Mouse (Mus musculus) left cerebral cortex, adult 18-20 months (tissue): ENCODE data around the gene Bola1. TPM values are rescaled to one million over a fixed set of nuclear protein-coding genes. Genes with fewer than 3 reads are reported as not detected.
"Not testable (repeated sequence)": the region's sequence is repeated elsewhere in the genome, so short reads cannot be mapped to it uniquely, and the experiment has no call there.

Experiments
- DNase-seq, 2 experiments: peaks; one replicate each; pipeline ENCODE4 v3.0.0; 2021 to 2022; ENCODE audit warnings: low spot score in 2 of 2, mixed read lengths in 1 of 2
- total RNA-seq, 2 experiments: library from RNA; stranded (reverse); gene quantifications; 2 replicates each; pipeline ENCODE4 v1.2.3; 2021

Gene Bola1
- total RNA-seq, 2 experiments from 2014 or later = 12.3 to 16.2 TPM

DNA sequence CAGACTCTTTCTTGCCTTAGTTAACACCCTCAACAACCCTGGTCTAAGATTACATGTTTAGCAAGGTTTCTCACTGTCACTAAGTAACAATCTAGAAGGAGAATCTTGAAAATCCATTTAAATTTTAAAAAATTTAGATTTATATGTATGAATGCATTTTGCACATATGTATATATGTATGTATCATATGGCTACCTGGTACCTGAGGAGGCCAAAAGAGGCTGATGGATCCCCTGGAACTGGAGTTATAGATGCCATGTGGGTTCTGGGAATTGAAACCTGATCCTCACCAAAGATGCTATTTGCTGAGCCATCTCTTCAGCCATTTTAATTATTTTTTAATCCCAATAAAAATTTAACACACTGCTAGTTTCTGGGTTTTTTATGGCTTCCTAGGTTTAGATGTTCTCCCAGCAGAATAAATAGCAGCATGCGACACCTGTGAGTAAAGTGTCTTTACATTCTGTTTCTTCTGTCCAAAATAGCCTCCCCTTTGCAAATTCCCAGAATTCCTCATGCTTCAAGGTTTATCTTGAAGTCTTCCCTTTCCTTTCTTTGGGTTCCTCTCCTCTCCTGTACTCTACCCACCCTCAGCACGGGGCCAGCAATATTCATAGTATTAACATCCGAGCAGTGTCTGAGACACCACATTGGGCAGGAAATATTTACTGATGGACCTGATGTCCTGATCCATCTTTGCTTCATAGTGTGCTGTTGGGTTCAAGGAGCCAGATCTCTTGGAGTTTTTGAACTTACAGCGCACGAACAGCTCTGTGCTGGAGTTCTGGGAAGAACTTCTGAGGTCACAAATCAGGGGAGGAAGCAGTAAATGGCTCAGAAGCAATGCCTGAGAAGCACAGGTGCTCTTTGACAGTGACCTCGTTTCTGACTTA lies 28.9 kb upstream of the Bola1 start:
- DNase-seq = no peak

DNA sequence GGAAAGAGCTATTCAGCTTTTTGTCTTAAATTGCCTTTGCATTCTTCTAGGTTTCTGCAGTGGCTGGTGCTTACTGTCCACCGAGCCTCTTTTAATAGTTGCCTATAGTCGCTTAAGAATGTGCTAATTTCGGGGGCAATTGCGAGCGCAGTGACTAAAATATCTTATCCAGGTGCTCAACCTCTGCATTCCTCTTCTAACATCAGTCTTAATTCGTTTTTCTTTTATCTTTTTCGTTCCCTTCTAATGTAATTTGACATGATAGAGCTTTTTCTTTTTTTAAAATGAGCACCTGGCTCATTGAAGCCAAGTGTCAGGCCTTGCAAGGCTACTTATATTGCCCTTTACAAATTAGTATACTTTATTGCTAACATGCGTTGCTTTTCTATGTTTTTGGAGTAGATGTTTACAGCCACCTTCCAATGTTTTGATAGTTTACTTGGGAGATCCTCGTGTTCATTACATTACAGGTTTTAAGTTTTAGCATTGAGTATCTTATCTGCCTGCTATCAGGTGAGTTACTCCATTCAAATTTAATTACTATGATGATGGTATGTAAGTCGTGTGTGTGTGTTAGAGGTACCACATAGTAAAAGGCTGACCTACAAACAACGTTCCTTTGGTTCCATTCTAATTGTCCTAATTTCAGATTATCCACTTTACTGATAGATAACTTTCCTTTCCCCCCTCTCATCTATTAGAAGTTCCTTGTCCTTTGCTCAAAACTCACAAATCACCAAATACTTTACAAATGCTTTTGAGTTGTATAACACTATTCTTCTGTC lies 28.0 kb upstream of the Bola1 start:
- DNase-seq = no peak

- DNase-seq = not testable (repeated sequence)
Observed at GRCm38 (mm10) chr3:96246427-96246856, 26.9 kb upstream of the Bola1 start, which contains the start of gene Hist2h3c1. TSS of gene Hist2h3c1 (plus strand) at chr3:96246685.

GRCm38 (mm10) chr3:96246018-96246417 lies 26.5 kb upstream of the Bola1 start:
- not testable (repeated sequence) for DNase-seq

DNA sequence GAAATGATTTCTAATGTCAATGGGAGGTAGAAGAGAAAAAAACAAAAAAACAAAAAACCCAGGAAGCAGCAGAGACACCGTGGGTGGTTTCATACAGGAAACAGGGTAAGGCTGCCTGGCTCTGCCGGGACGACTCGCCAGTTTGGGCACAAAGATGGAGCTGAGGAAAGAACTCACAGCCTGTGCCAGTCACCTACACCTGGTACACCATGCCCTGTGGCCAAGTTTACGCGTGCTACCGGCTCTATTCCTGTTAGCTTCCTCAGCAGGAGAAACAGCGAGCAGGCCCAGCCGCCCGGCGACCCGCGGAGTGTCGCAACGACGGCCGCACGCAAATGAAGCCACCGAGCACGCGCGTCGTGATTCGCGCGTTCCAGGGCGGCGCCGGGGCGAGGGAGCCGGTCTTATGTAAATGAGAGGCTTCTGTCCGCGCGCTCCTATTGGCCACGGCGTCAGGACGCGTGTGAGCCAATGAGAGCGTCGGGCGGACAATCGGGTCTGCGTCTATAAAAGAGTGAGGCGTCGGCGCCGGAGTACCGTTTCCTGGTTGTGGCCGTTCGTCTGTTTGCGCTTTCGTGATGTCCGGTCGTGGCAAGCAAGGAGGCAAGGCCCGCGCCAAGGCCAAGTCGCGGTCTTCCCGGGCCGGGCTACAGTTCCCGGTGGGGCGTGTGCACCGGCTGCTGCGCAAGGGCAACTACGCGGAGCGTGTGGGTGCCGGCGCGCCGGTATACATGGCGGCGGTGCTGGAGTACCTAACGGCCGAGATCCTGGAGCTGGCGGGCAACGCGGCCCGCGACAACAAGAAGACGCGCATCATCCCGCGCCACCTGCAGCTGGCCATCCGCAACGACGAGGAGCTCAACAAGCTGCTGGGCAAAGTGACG lies 25.7 kb upstream of the Bola1 start, which contains the start of gene Hist2h2aa1:
TSS of gene Hist2h2aa1 (plus strand) at position 495 of the 884 bp plus-strand sequence.
- peak; percentile 75 to 81 for DNase-seq

DNA sequence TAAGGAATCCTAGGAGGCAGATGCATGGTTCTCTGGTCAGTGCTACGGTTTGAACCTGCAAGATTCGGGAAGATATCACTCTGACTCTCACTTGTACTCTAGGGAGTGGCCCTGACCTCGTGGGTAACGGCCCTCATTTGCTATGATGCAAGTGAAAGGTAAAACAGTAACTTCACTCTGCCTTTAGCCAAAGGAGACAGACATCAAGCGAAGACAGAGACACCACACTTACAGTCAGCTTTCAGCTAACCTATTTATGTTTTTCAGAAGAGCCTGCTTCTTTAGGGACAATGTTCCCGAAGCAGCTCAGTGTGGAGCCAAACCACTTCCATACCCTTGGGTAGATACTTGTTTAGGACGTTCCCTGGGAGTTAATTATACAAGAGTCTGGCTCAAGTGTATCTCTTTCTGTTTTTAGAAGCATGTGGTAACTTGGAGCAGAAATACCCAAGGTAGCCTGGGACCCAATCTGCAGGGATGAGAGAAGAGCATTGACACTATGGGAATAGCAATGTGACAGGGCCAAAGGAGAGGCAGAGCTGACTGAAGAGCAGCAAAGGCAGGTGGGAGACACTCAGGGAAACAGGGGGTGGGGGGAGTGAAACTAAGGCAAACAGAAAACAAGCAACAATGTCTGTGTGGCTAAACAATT lies 24.5 kb upstream of the Bola1 start:
- no peak for DNase-seq

GRCm38 (mm10) chr3:96240799-96241197 lies 21.3 kb upstream of the Bola1 start:
- no peak for DNase-seq

GRCm38 (mm10) chr3:96239949-96240798 lies 20.7 kb upstream of the Bola1 start, which contains the start of gene Hist2h2aa2:
TSS of gene Hist2h2aa2 (minus strand) at chr3:96240276.
- peak; percentile 95 to 98 for DNase-seq

GRCm38 (mm10) chr3:96238954-96239793 lies 19.7 kb upstream of the Bola1 start, which contains the start of gene Hist2h3c2:
TSS of gene Hist2h3c2 (minus strand) at chr3:96239127.
- DNase-seq = peak in 1 of 2 experiments; percentile 25

DNA sequence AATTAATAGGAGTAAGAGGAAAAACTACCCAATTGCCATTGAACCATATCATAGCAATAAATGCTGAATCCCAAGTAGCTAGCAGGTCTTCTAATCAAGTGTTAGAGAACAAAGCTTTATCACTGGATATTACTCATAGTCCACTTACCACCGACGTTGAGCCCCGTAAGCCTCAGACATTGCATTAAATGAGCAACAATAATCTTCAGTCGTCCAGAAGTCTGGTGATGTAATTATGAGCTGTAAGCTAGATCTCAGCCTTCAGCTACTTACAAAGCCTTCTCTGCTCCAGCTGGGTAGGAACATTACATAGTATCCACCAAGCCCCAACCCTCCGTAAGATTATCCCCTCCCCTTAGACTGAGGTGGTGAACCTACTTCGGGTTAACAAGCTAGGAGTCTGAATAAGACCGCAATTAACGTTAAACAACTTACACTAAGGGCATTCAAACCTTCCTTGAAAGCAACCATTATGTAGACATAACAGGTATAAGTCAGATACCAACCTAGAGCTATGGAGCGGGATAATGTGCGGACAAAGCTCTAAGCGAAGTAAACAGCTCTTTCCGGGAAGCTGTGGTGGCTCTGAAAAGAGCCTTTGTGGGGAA lies 18.5 kb upstream of the Bola1 start:
- DNase-seq = no peak

GRCm38 (mm10) chr3:96237335-96237903 lies 17.9 kb upstream of the Bola1 start:
- no peak for DNase-seq

- DNase-seq = no peak
Observed at GRCm38 (mm10) chr3:96236834-96237334, 17.4 kb upstream of the Bola1 start.

- no peak for DNase-seq
Observed at GRCm38 (mm10) chr3:96235836-96236235, 16.3 kb upstream of the Bola1 start.

- no peak for DNase-seq
Observed at GRCm38 (mm10) chr3:96234914-96235313, 15.4 kb upstream of the Bola1 start.

DNA sequence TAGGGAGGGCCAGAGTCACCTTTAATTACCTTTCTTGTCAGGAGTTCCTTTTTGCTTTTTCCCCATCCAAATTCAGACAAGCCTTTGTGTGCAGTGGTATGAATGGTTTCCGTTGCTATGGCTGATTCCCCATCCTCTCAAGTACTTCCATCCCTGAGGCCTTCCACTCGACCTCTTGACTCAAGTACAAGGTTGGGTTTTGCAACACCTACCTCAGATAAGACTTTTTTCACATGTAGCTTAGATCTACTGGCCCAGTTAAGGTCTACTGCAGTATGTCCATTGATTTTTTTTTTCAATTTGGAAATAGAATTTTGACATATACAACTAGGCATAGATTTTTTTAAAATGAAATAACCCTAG lies 12.2 kb upstream of the Bola1 start:
- no peak for DNase-seq

DNA sequence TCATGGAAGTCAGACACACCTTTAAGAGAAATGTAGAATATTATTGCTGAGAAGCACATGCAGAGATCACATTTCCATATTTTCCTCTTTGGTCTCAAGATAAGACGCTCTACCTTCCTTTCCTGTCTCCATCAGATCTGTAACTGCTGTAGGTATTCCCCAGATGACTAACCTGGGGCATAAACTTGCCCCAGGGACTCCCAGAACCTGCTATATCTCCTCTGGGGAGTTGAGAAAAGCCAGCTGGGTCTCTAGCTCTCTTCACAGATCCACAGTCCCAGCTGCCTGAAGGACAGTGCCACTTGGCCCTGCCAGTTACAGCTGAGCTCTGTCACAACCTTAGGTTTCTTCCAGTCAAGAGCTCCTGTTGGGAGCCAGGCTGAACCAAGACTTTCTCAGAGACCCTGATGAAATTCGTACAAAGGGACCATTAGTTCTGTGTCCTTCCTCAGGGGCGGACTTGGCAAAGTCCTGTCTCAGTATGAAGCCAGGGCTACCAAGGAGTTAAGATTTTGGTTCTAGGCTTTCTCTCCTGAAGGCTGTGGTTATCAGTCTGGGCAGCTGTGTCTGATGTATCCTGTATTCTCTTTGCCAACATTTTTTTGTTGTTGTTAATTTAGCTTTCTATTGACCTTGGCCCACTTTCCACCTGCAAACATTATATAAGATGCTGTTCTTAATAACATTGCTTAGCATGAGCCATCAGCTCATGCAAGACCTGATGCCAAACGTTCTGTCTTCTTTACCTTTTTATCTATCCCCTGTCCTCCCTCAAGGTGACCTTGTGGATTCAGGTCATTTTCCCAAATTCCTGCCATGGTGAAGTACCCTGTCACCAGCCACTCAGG lies 11.6 kb upstream of the Bola1 start:
- DNase-seq = no peak
